Mouse (Mus musculus) G1E (cell line): ENCODE measurements around the gene Smoc1.

ENCODE experiments used
- CTCF ChIP-seq: IDR thresholded peaks from 2 replicates; pipeline ENCODE4 v1.5.1; 2012; ENCODE audit warnings: low read depth, low read length, inconsistent platforms, mixed read lengths
- GATA1 ChIP-seq: IDR thresholded peaks from 2 replicates; pipeline ENCODE4 v1.6.1; 2012; ENCODE audit warnings: borderline replicate concordance, low read length, inconsistent platforms, mixed read lengths
- POLR2AphosphoS5 ChIP-seq: IDR thresholded peaks from 2 replicates; pipeline ENCODE4 v1.6.1; 2012; ENCODE audit warnings: low read depth, low read length, inconsistent platforms; ENCODE audit not compliant: insufficient replicate concordance

DNA sequence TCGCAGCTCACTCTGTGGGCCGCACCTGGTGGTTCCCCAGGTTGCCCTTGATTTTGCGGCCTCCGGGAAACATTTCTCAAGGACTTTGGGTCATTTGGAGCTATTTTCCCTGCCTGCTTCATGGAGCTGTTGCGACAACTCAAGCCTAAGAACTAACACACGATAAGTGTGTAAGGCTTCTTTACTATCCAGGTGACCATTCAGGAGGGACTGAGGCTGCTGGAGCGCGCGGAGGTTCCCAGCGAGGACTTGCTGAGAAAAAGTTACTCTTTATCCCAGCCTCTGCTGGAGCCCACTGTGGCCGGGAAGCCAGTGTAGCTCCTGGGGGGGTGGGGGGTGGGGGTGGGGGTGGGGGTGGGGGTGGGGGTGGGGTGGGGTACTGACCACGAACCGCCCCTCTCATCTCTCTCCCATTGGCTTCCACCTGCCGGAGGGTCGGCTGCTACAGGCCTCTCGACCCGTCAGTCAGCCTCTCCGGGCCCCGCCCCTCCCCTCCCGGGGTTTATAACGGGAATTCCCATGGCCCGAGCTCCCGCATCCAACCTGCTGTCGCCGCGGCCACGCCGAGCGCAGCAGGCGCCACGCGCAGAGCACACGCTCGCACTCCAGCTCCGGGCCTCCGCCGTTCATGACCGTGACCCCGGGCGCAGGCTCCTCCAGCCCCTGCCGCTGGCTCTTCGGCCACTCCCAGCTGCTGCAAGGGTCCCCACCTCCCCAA lies at the start of gene Smoc1:
- TF ChIP-seq CTCF (no peak), GATA1 (no peak), POLR2AphosphoS5 (no peak)
